Mouse (Mus musculus): Measurements from ENCODE around the gene Gm10974.
A peak's percentile ranks its signal among the peaks of the same experiment; 100 is the strongest.

The Gm10974 gene

DNA sequence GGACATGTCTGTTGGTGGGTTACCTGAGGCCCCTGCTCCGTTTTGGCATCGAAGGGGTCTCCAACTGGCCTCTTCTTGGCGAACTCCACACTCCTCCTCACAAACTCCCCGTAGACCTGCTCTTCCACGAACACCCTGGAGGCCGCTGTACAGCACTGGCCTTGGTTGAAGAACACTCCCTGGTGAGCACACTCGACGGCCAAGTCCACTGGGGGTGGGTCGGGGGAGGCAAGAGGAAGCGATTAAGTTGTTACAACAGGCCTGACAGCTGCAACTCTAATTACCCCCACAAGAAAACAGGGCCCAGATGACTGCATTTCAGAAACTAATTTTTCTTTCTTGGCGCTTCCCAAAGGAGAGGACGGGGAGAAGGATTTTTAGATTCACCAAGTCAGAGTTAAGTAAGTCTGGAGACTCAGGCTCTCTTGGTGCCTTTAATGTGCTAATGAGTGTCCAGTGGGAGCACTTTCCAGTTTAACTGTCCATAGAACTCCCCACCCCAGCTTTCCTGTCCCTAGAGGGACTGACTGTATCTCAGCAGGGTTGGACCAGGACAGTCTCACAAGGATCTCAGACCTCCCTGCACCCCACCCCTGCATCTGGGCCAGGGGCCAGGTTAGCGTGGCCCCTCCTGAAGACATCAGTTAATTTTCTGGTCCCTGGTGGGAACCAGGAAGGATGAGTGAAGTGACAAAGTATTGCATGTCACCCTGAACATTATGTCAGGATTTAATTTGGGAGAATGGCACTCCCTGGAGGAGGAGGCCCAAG, 40.4 kb downstream of the Gm10974 start:
- DNase-seq (ENCODE audit: low read depth, low spot score): no peak

DNA sequence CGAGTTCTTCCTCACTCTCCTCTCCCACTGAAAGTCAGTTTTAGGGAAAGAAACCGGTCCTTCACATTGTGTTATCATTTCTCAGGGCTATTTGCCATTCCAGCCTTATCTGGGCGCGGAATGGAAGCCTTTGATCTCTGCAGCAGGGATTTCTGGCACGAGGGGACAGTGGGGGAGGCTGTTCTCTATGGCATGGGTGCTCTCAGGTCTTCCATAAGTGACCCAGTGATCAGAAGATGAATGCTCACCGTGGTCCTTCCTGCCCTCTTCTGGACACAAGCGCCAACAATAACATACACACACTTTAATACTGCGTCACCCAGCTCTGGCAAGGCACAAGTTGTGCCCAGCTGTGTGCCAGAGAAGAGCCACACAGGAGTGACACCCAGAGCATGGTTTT, 41.3 kb downstream of the Gm10974 start:
- no peak for DNase-seq (ENCODE audit: low read depth, low spot score)

DNA sequence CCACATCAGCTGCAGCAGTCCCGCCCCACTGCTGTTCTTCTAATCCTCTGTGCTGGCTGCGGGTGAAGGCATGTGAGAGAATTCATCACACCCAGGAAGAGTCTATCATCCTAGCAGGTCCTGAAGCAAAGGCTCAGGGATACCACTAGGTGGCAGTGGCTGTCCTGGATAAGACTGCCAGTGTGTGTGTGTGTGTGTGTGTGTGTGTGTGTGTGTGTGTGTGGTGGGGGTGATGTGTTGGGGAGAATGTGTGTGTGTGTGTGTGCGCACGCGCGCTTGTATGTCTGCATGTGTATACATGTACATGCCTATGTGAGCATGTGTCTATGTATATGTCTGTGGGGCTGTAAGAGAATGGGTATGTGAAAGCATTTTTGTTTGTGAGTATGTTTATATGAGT, 43.7 kb downstream of the Gm10974 start:
- peak; percentile 74 for DNase-seq (ENCODE audit: low read depth, low spot score)

DNA sequence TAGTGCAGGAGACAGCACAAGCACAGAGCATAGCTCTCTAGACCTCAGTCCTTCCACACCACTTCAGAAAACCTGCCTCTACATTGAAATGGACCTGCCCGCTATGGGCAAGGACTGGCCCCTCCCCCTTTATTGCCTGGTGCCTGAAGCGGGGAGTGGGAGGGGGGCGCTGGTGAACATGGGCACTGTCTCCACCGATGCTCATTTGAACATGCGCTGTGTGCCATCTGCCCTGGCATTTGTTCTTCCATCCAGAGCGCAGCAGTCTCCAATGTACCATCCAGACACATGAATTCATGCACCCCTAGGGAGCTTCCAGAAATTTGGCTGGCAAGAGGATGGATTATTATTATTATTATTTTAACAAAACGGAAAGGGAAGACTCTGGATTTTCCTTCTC, 47.4 kb downstream of the Gm10974 start:
- DNase-seq (ENCODE audit: low read depth, low spot score): no peak

DNA sequence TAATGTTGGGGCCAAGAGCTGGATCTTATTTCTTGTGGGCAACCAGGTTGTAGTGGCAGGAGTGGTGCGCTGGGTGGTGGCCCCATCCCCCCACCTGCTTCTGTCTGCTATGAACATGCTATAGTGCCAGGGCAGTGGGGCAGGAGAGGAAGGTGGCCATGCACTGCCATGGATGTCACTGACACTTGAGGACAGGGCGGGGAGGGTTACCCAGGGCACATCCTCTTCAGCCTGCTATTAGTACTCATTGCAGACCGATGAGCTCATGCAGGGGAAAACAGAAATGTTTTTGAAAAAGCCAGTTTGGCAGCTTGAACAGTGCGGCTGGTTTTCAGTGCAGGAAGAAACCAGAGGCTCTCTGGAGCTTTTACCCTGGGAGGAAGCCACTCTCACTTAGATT, 51.1 kb downstream of the Gm10974 start:
- no peak for DNase-seq (ENCODE audit: low read depth, low spot score)

DNA sequence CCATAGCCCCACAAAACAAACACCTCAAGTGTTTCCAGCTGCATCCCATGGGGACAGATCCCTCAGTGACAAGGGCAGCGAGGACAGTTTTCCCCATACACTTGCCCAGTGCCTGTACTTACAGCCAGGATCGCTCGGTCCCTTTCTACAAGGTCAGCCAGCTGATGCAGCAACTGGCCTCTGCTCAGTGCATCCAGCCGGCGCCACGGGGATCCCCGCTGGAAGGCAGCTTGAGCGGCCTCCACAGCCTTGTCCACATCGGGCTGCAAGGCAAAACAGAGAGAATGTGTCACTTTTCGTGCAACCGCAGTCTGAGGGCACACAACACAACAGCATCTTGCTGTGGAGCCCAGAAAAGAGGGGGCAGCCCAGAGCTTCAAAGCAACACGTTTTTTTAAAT, 53.3 kb downstream of the Gm10974 start:
- no peak for DNase-seq (ENCODE audit: low read depth, low spot score)

DNA sequence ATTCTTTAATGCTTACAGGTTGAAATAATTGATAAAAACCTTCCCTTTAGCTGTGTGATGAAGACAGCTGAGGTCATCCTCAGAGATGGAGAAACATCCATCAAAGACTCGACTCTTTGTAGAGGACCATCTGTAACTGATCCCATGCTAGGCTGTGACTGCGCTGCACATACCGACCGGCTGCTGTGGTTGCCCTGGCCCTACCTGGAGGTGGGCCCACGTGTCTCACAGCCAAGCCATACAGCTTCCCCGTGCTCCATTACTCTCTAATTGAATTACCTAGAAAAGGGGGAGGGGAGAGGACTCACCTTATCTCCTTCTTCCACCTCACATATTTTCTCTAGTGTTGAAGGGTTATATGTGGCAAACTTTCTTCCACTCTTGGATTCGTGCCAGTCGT, 56.2 kb downstream of the Gm10974 start:
- no peak for DNase-seq (ENCODE audit: low read depth, low spot score)

DNA sequence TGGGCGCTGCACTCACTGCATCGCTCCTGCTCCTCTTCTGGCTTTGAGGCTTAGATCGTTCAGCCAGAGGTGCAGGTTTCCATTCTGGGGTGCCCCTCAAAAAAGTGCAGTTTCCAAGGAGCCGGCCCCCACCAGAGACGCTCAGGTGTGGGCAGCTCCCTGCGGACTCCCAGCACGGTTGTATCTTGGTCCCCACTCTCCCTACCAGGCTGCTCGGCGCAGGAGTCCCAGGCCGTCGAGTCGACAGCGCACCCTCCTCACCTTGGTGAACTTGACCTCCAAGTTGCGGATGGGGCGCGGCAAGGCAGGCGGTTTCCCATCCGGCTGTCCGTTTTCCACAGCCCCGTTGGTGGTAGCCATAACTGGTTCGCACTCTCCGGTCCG, 61.3 kb downstream of the Gm10974 start:
- no peak for DNase-seq (ENCODE audit: low read depth, low spot score)

DNA sequence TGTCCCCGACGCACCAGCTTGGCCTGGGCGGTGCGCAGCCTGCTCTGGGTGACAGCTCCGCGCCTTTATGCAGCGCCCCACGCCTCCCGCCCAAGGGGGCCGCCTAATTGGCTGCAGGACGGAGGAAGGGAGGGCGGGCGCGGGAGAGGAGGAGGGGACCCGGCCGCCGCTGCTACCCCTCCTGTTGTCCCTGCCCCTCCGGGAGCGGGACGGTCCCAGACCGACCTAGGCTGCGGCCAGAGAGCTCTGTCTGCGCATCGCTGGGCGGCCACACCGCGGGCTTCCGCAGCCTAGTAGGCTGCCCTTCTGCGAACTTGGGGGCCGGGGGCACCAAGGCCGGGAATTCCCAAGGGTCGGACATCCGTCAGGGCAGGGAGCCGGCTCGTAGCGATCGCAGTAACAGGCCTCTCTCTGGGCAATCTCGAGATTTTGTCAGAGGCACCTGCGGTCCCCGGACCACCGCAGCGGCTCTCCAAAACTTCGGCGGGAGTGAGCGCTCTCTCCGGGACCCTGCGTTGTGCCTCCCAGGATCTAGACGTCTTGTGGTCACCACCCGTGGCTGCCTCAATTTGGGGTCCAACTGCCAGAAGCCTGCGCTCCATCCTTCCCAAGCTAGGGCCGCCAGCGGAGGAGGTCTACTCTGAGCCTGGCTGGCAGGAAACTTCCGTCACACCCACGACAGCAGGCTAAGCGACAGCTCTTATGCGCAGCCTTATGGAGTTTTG, 61.9 kb downstream of the Gm10974 start, which contains the start of gene Aldh1a3:
Gene Aldh1a3 (minus strand): TSS at position 81 of the 725 bp plus-strand sequence.
- peak; percentile 83 for DNase-seq (ENCODE audit: low read depth, low spot score)

DNA sequence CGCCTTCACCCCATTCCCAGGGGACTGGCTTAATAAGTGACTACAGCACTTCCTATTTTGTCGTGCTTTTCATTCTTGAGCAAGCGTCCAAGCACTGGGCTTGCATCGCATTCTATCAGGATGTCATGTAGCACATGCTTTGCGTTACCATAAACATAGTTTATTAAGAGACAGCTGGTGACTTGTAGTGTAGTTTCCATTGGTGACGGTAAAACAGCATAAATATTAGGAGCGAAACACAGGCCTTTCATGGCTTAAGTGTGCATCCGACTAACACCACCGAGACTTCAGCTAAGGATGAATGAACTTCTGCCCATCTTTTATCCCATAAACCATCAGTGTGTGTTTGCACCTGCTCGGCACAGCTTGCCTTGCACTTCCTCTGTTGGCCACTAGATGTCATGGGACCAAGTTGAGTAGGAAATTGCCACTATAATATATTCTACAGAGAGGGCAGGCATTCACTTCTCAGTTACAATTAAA, 68.8 kb downstream of the Gm10974 start:
- DNase-seq (ENCODE audit: low read depth, low spot score): peak; percentile 69

All from ZHBTc4 (cell line).